Mouse (Mus musculus) frontal cortex, adult (tissue): Measurements from ENCODE around the gene Rpl14.

Experiments used
- ATAC-seq: cut with Nextera tagmentation; 2 replicates; pipeline ENCODE4 v1.9.2; 2017; ENCODE audit warnings: mild to moderate bottlenecking, moderate library complexity, mixed read lengths; ENCODE audit not compliant: low TSS enrichment

Rpl14 gene

DNA sequence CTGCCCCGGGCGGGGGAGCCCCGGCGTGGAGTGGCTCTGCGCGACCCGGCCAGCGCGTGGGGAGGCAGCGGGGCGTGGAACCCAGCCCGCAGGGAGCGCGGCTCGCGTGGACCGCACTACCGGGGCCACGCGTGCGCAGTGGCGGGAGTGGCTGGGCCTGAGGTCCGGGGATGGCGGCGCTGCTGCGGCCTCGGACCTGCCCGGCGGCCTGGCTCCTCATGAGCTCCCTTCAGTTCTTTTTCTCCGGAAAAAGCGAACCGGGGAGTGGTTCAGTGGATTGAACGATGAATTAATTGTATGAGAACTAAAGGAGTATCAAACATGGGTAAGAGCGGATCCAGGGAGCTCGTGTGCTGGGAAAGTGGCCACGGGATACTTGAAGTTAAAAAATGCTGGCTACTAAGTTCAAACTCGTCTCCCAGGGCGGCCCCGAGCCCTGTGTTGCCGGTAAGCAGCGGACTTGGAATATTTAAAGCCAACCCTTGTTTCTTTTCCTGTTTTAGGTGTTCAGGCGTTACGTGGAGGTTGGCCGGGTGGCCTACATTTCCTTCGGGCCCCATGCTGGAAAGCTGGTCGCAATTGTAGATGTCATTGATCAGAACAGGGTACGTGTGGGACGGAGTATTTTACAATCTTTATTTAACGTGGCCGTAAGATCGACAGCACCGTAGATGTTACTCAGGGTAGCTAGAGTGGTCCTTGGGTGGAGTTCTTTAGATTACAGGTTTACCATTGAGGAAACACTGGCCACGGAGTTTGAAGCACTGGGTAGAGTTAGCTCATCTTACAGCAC, 545 bp downstream of the Rpl14 start:
- ATAC-seq: peak; percentile 68

GRCm38 (mm10) chr9:120575748-120576661, 4.8 kb downstream of the Rpl14 start:
- ATAC-seq: no peak

- peak; percentile 13; the same call in 1 of the 2 replicates for ATAC-seq
Observed at GRCm38 (mm10) chr9:120576662-120577013, 5.4 kb downstream of the Rpl14 start.

GRCm38 (mm10) chr9:120577133-120577651, 5.9 kb downstream of the Rpl14 start:
- ATAC-seq: peak; percentile 92

- ATAC-seq: no peak; the same call in 1 of the 2 replicates
Observed at GRCm38 (mm10) chr9:120577706-120578405, 6.6 kb downstream of the Rpl14 start.

DNA sequence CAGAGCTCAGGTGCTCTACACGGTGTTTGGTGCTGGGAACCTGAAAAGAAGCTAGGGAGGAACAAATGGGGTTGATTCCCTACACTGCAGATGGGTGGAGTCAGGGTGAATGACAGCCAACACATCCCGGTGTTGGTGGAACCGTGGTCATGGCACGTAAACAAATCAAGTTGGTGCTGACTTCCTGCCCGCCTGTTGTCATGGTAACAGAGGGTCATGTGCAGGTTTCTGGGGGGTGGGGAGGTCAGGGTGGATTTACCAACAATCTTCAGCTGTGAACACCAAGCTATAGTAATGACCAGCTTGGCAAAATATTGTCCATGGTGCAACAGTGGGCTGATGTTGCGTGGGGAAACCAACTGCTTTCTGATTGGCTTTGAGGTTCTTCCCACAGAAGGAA, 7.5 kb downstream of the Rpl14 start:
- no peak for ATAC-seq

DNA sequence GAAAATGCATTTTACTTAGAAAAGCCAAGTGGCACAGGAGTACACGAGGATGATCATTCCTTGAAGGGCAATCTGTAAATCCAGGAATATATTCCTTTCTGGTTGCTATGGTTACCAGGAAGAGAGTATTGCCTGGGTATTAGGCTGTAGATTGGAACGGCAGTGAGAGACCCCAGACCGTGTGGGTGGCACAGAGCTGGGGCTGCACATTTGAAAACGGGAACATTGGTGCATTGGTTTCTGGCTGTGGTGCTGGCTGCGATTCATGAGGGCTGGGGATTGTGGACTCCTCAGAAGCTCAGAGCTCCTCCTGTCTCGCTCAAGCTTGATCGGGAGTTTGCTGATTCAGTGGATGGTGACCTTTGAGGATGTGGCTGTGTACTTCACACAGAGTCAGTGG, 8.6 kb downstream of the Rpl14 start:
- ATAC-seq: no peak

GRCm38 (mm10) chr9:120581941-120582618, 10.8 kb downstream of the Rpl14 start:
- peak; percentile 36 for ATAC-seq

GRCm38 (mm10) chr9:120582619-120583308, 11.5 kb downstream of the Rpl14 start:
- peak; percentile 91 for ATAC-seq

GRCm38 (mm10) chr9:120583314-120583713, 12.1 kb downstream of the Rpl14 start:
- ATAC-seq: no peak

DNA sequence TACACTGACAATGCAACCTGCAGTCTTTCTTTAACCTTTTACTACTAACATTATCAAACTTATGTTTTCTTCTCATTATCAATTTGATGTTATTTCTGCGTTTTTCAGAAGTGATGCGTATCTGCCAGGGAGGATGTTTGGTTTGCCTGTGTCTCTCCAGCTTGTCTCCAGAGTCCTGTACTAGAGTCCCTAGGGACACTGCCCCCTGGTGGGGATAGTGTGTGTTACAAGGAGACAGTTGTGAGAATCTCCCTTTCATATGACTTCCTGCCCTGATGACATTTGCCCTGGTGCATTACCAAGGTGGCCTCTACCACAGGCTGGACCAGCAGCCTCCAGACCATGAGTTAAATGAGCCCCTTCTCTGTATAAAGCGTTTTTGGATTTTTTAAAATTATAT, 15.3 kb downstream of the Rpl14 start:
- ATAC-seq: peak; percentile 53; the same call in 1 of the 2 replicates

GRCm38 (mm10) chr9:120591490-120591889, 20.2 kb downstream of the Rpl14 start:
- ATAC-seq: peak; percentile 50; the same call in 1 of the 2 replicates

- no peak for ATAC-seq
Observed at GRCm38 (mm10) chr9:120593383-120594101, 22.3 kb downstream of the Rpl14 start.

DNA sequence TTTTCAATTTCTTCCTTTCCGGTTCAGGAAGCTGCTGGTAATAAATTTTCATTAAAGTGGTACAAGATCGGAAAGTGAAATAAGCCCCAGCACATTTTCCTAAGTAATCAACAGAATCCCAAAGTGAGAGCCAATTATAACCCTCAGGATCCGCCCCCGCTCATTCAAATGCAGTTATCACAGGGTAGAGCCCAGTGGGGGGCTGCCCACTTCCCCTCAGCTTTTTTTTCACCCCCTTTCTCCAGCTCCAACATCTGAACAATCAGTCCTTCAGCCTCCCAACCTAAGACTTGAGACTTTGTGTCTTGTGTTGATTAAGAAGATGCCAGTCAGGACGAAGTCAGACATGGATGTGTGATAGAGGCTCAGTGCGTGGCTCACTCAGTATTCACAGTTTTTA, 23.6 kb downstream of the Rpl14 start:
- no peak for ATAC-seq

DNA sequence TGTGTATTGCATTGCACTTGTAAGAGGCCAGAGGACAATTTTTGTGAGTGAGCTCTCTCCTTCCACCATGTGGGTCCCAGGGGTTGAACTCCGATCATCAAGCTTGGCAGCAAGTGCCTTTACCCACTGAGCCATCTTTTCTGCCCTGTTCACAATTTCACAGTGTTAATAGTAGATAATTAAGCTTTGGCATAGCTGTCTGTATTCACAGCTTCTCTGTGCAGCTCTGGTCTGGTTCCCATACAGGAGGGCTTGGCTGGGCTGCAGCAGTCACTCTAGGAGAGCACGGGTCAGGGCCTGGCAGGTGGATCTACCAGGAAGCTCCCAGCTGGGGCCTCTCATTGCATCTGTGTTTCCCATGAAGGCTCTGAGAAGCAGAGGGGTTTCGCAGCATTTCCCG, 24.1 kb downstream of the Rpl14 start:
- no peak for ATAC-seq

DNA sequence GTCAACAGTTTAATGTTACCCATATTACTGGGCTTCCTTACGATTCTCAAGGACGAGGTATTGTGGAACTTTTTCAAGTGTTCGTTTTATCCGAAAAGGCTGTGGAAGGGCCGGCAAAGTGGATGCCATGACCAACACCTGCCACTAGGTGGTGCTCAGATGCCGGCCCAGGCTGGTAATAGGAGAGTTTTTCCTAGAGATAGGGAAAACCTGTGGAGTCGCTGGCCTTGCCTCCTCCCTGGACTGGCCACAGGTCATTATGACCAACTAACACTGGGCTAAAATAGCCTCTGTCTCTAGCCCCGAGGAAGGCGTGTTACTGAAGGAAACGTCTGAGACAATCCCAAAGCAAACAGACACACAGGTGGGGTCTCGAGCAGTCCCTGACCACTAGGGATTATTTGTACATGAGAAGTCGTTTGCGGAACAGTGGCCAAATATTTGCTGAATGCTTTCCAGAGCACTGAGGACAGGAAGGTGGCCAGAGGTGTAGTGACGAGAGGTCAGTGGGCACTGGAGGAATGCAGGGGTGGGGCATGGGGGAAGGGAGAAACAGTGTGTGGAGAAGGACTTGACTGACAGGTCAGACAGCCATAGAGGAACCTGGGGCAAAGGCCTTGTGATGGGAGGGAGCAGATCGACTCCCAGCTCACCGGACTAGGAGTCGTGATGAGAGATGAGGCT, 30.4 kb downstream of the Rpl14 start:
- peak; percentile 62; the same call in 1 of the 2 replicates for ATAC-seq

DNA sequence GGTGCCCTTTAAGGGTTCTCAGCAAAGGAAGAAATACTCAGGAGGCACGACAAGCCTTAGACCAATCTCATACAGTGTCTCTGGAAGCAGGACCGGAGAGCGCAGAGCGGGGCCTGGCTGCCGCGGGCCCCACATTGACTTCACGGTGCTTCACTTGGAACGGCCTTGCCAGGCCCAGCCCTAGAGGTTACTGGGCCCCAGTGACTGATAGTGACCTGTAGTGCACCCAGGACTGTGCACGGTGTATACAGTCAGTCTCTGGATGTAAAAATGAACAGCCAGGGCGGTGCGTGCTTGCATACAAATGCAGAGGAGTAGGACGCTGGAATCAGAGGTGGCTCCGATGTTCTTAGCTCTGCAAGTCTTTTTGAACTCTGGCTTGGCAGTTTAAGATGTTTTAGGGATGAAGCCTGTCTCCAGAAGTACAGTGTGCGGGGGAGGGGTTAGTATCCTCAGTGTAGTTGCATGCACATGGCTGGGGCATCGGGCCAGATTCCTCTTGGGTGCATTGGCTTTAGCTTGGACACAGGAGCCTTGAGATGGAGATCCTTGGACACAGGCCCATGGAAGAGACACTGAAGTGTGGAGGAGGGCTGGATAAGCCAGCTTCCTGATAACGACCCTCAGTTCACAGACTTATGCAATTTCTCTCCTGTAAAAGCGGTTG, 31.1 kb downstream of the Rpl14 start:
- ATAC-seq: peak; percentile 59; the same call in 1 of the 2 replicates

DNA sequence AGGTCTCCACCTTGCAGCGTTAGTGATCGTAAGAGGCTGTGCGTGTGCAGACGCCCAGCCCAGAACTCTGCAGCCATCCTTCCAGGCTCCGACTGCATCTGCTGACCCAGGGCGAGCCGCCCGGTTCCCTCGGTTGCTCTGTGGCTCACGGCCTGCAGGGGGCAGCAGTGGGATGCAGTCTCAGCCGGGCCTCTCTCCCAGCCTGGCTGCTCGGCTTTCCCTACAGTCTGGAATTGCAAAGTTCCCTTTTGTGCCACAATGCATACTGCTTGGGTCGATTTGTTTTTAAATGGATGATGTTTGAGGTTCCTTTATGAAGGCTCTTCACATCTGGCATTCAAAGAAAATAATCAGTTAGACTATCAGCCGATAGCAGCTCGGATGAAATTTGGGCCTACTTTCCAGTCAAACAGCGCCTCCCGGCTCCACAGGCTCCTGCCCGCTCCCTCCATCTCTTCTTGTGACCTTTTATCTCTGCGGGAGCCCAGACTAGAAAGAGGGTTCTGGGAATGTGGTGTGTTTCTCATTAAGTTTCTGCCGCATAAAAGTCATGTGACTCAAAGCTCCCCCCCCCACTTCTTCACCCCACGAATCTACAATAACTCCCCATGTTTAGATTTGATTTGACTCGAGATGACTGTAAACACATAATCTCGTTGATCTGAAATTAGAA, 31.7 kb downstream of the Rpl14 start:
- peak; percentile 95 for ATAC-seq
